Mouse (Mus musculus): ENCODE data around the gene Dner.
A peak's percentile ranks its signal among the peaks of the same experiment; 100 is the strongest.

Gene Dner

GRCm38 (mm10) chr1:84522963-84523280 is 173.1 kb downstream of the Dner start:
- no peak for DNase-seq

- no peak for DNase-seq
Observed at GRCm38 (mm10) chr1:84522256-84522962, 173.6 kb downstream of the Dner start.

GRCm38 (mm10) chr1:84518347-84518746 is 177.7 kb downstream of the Dner start:
- DNase-seq = no peak

GRCm38 (mm10) chr1:84513201-84513600 is 182.8 kb downstream of the Dner start:
- no peak for DNase-seq

- DNase-seq = no peak
Observed at GRCm38 (mm10) chr1:84508510-84508909, 187.5 kb downstream of the Dner start.

GRCm38 (mm10) chr1:84507568-84507967 is 188.5 kb downstream of the Dner start:
- no peak for DNase-seq

GRCm38 (mm10) chr1:84506984-84507546 is 189.0 kb downstream of the Dner start:
- peak; percentile 43 for DNase-seq

- DNase-seq = no peak
Observed at GRCm38 (mm10) chr1:84500673-84501072, 195.3 kb downstream of the Dner start.

- DNase-seq = no peak
Observed at GRCm38 (mm10) chr1:84491732-84492131, 204.3 kb downstream of the Dner start.

GRCm38 (mm10) chr1:84488546-84488945 is 207.5 kb downstream of the Dner start:
- no peak for DNase-seq

- no peak for DNase-seq
Observed at GRCm38 (mm10) chr1:84485066-84485465, 211.0 kb downstream of the Dner start.

GRCm38 (mm10) chr1:84484577-84484976 is 211.4 kb downstream of the Dner start:
- DNase-seq = no peak

GRCm38 (mm10) chr1:84479976-84480375 is 216.0 kb downstream of the Dner start:
- no peak for DNase-seq

- no peak for DNase-seq
Observed at GRCm38 (mm10) chr1:84474274-84474673, 221.7 kb downstream of the Dner start.

- no peak for DNase-seq
Observed at GRCm38 (mm10) chr1:84472260-84472659, 223.8 kb downstream of the Dner start.

GRCm38 (mm10) chr1:84470342-84470741 is 225.7 kb downstream of the Dner start:
- no peak for DNase-seq

GRCm38 (mm10) chr1:84467664-84468063 is 228.4 kb downstream of the Dner start:
- no peak for DNase-seq

- DNase-seq = no peak
Observed at GRCm38 (mm10) chr1:84464761-84465160, 231.3 kb downstream of the Dner start.

GRCm38 (mm10) chr1:84463976-84464662 is 231.9 kb downstream of the Dner start:
- no peak for DNase-seq

- no peak for DNase-seq
Observed at GRCm38 (mm10) chr1:84449566-84450278, 246.3 kb downstream of the Dner start.

- no peak for DNase-seq
Observed at GRCm38 (mm10) chr1:84443640-84444039, 252.4 kb downstream of the Dner start.

GRCm38 (mm10) chr1:84443050-84443449 is 253.0 kb downstream of the Dner start:
- DNase-seq = no peak

GRCm38 (mm10) chr1:84441419-84441818 is 254.6 kb downstream of the Dner start:
- DNase-seq = no peak

GRCm38 (mm10) chr1:84437565-84437964 is 258.5 kb downstream of the Dner start:
- no peak for DNase-seq
